Mouse (Mus musculus) cortical plate, adult 2 months (tissue): Measurements from ENCODE around the gene D11Wsu47e.

Experiments used
- CTCF ChIP-seq: fragments of 200-500 bp; IDR thresholded peaks from 2 replicates; pipeline ENCODE4 v1.5.1; 2011; ENCODE audit warnings: mild to moderate bottlenecking, control low read depth, low read length; ENCODE audit not compliant: insufficient read depth; ENCODE audit errors: extremely low read depth
- POLR2A ChIP-seq: fragments of 200-500 bp; IDR thresholded peaks from 2 replicates; pipeline ENCODE4 v1.6.1; 2011; ENCODE audit warnings: mild to moderate bottlenecking, low read length, control low read depth; ENCODE audit not compliant: insufficient read depth; ENCODE audit errors: extremely low read depth

- TF ChIP-seq POLR2A, result no peak
- no peak for TF ChIP-seq CTCF
These were observed 7.1 kb downstream of the D11Wsu47e start for GRCm38 (mm10) chr11:113691318-113691717.
